Mouse (Mus musculus) heart, postnatal 0 days (tissue): ENCODE results near the gene Col8a2.

Experiments
- CTCF ChIP-seq: IDR thresholded peaks from 2 replicates; pipeline ENCODE4 v1.5.1; 2016; ENCODE audit warnings: antibody characterized with exemption, control low read depth, low read depth
- EP300 ChIP-seq: IDR thresholded peaks from 2 replicates; pipeline ENCODE4 v1.6.1; 2016; ENCODE audit warnings: antibody characterized with exemption, low read depth

DNA sequence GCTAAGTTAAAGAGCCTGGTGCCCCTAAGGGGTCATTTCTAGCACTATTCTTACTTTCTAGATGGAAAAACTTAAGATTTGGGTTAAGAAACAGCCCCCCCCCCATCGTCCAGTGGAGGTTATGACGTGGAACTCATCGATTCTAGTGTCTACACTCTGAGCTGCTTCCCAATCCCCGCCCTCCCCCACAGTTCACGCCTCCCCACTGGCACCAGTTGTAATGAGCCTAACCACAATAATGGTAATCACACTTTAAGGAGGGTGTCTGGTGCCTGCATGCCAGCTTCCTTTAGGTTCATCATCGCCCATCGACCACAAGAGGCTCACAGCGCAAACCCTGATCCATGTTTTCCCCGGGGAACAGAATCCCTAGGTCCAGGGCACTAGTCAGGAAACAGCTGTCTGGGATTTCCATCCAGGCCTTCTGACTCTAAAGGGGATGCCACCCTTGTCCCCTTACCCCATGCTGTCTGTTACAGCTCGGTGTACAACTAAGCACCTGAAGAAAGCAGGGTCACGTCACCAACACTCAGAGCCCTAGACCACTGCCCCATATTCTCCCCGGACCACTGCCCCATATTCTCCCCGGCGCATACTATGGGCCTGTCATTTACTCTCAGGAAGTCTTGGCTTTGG lies 32.8 kb upstream of the Col8a2 start:
- TF ChIP-seq CTCF (no peak), EP300 (no peak)
